Mouse (Mus musculus): ENCODE results near the gene C5ar2.
"Not testable (repeated sequence)": the region's sequence is repeated elsewhere in the genome, so short reads cannot be mapped to it uniquely, and the experiment has no call there.

The C5ar2 gene

GRCm38 (mm10) chr7:16244067-16244466 lies at the start of gene C5ar2:
Gene C5ar2, minus strand, starts transcription at chr7:16244154.
- DNase-seq, result no peak

- DNase-seq, result no peak
These were observed 43.8 kb upstream of the C5ar2 start for GRCm38 (mm10) chr7:16287791-16288190.

GRCm38 (mm10) chr7:16287016-16287415 lies 43.1 kb upstream of the C5ar2 start:
- no peak for DNase-seq

GRCm38 (mm10) chr7:16286026-16286961 lies 42.3 kb upstream of the C5ar2 start, which contains the start of gene Ccdc9:
Gene Ccdc9, minus strand, starts transcription at chr7:16286795.
- DNase-seq, result peak; percentile 99

GRCm38 (mm10) chr7:16285450-16286025 lies 41.6 kb upstream of the C5ar2 start:
- DNase-seq, result peak; percentile 67

GRCm38 (mm10) chr7:16284904-16285303 lies 41.0 kb upstream of the C5ar2 start:
- no peak for DNase-seq

GRCm38 (mm10) chr7:16284001-16284400 lies 40.0 kb upstream of the C5ar2 start:
- no peak for DNase-seq

- no peak for DNase-seq
These were observed 38.4 kb upstream of the C5ar2 start for GRCm38 (mm10) chr7:16282334-16282733.

GRCm38 (mm10) chr7:16280721-16281120 lies 36.8 kb upstream of the C5ar2 start:
- no peak for DNase-seq

GRCm38 (mm10) chr7:16274922-16275890 lies 31.3 kb upstream of the C5ar2 start:
- no peak for DNase-seq

- peak; percentile 85 for DNase-seq
These were observed 29.8 kb upstream of the C5ar2 start for GRCm38 (mm10) chr7:16273766-16274140.

GRCm38 (mm10) chr7:16273081-16273765 lies 29.3 kb upstream of the C5ar2 start, which contains the start of gene Inafm1:
Gene Inafm1, minus strand, starts transcription at chr7:16273617.
- peak; percentile 95 for DNase-seq

- peak; percentile 75 for DNase-seq
These were observed 28.7 kb upstream of the C5ar2 start for GRCm38 (mm10) chr7:16272681-16273080.

GRCm38 (mm10) chr7:16271139-16271538 lies 27.2 kb upstream of the C5ar2 start:
- DNase-seq, result no peak

GRCm38 (mm10) chr7:16266593-16266992 lies 22.6 kb upstream of the C5ar2 start:
- DNase-seq, result not testable (repeated sequence)

- DNase-seq, result no peak
These were observed 21.9 kb upstream of the C5ar2 start for GRCm38 (mm10) chr7:16265856-16266255.

GRCm38 (mm10) chr7:16263843-16264242 lies 19.9 kb upstream of the C5ar2 start:
- no peak for DNase-seq

GRCm38 (mm10) chr7:16263015-16263787 lies 19.2 kb upstream of the C5ar2 start:
- peak; percentile 87 for DNase-seq

GRCm38 (mm10) chr7:16261097-16261496 lies 17.1 kb upstream of the C5ar2 start:
- DNase-seq, result no peak

GRCm38 (mm10) chr7:16259110-16259590 lies 15.2 kb upstream of the C5ar2 start, which contains the start of gene C5ar1:
Gene C5ar1, minus strand, starts transcription at chr7:16259540.
- DNase-seq, result no peak

GRCm38 (mm10) chr7:16257830-16258229 lies 13.9 kb upstream of the C5ar2 start:
- DNase-seq, result no peak
